Mouse (Mus musculus) gastrocnemius, adult 2 months (tissue): ENCODE measurements around the gene Pi4k2a. TPM values are rescaled to one million over a fixed set of nuclear protein-coding genes. Genes with fewer than 3 reads are reported as not detected.
A peak's percentile ranks its signal among the peaks of the same experiment; 100 is the strongest.

Experiments used
- DNase-seq: peaks from one replicate; pipeline ENCODE4 v3.0.0; 2022
- H3K27ac ChIP-seq: fragments of 200-600 bp; 2 replicates; pipeline ENCODE4 v1.8.1; 2022; ENCODE audit warnings: mild to moderate bottlenecking
- H3K4me3 ChIP-seq: fragments of 200-600 bp; 2 replicates; pipeline ENCODE4 v1.8.1; 2022; ENCODE audit warnings: mild to moderate bottlenecking, moderate library complexity
- CTCF ChIP-seq: fragments of 200-600 bp; IDR thresholded peaks from 2 replicates; pipeline ENCODE4 v1.8.1; 2022; ENCODE audit warnings: antibody characterized with exemption, mild to moderate bottlenecking, moderate library complexity
- intact Hi-C: fragments of 180-260 bp; cut with DNase I; formaldehyde crosslinking; loops from one replicate; pipeline ENCODE4 v1.15.1; 2025
- total RNA-seq, 2 experiments: library from RNA; stranded (reverse); gene quantifications; 2 replicates each; pipeline ENCODE4 v1.2.3; 2021

Pi4k2a gene
- total RNA-seq, 2 experiments from 2014 or later = 11.9 to 12.8 TPM

DNA sequence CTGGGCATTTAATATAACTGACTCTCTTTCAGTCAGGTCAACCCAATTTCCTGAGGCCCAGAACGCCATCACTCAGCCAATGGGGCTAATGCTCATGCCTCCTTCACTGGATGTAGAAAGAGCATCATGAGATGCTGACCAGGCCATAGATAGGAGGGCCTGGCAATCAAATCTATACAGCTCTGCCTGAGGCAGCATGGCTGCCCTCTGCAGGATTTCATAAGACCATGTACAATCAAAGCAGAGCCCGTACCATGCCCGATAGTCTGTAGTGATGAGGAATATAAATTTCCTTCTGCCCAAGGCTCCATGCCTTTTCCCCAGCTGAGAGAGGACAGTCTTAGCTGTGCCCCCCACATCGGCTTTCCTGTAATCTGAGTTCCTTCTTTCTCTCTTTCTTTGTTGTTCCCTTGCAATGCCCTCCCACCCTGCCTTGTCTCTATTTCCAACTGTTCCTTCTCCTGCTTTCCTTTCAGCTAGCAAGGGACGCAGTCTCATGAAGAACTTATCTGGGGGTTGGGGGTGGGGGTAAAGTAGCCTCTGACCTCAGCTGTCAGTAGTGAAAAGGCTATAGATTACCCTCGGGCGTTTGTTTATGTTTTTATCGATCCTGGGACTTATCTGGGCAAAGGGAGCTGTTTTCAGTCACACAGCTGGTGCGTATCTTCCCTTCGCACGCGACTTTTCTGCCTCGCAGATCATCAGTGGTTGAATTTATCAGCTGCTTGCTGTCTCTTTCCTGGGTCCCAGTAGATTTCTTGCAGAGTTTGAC lies 68.2 kb downstream of the Pi4k2a start:
- H3K27ac ChIP-seq = no peak overlapping the region
- TF ChIP-seq CTCF = no peak
- no peak for DNase-seq
- no peak overlapping the region for H3K4me3 ChIP-seq
- intact Hi-C loops = no loop called here

DNA sequence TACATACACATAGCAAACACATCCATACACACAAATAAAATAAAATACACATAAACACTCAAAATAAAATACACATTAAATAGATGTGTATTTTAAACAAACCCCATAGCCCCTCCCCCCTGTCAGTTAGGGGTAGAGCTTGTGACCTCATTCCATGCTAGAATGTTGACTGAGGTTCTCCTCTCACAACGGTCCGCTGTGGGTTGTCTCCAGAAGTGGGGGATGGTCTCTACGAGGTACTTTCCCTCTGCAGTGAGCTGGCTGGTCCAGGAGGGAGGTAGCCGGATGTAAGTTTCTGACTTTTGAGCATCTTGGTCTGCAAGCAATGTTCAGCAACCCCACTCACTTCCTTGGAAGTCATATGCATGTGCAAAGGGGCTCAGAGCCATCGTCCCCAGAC lies 73.5 kb downstream of the Pi4k2a start, which contains the start of gene Zfyve27:
Zfyve27 (plus strand) TSS at position 188 of the 400 bp plus-strand sequence.
- intact Hi-C loops = no loop called here
- H3K27ac ChIP-seq = no peak within 1 kb of the TSS
- no peak for TF ChIP-seq CTCF
- no peak for DNase-seq
- H3K4me3 ChIP-seq = no peak within 1 kb of the TSS

DNA sequence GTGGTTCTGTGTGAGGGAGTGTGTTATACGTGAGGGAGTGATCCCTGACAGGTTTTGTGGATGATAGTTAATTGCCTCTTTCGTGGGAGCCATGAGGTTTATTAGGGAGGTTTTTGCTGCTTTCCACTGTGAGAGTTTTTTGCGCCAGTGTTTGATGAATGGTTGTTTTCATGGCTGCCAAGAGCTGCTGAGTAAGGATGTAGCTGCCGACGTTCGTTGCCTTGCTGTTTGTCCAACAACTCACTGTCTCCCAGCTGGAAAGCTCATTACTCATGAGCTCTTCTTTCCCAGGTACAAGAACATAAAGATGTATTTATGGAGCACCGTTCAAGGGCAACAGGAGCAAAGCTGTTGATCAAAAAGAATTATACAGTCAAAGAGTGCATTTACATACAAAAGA lies 73.9 kb downstream of the Pi4k2a start:
- intact Hi-C loops = no loop called here
- TF ChIP-seq CTCF = no peak
- H3K4me3 ChIP-seq = no peak overlapping the region
- DNase-seq = no peak
- no peak overlapping the region for H3K27ac ChIP-seq

DNA sequence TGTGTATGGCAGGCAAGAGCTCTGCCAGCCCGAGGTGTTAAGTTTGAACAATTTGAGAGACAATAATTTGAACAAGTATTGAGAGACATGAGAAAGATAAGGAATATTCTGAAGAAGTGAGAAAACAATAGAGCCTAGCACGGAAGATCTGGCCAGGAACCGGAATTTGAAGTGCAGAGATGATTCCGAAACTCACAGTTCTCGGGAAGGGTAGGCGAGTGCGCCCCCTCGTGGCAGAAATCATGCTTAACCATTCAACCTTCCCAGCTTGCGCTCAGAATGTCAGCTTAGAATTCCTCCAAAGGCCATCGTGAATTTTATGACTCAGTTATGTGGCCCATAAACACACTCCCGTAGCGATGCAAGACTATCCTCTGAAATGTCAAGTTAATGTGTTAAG lies 75.9 kb downstream of the Pi4k2a start:
- Histone ChIP-seq H3K27ac (peak overlapping the region; percentile 60), H3K4me3 (peak overlapping the region; percentile 63)
- TF ChIP-seq CTCF = no peak; the same call in 1 of the 2 replicates
- intact Hi-C loops = loop anchor here (2.0 to 5.0 kb wide), 2 partner anchors 17 to 129 kb away; partner anchors contain the start of gene Ankrd2
- DNase-seq = peak; percentile 90

DNA sequence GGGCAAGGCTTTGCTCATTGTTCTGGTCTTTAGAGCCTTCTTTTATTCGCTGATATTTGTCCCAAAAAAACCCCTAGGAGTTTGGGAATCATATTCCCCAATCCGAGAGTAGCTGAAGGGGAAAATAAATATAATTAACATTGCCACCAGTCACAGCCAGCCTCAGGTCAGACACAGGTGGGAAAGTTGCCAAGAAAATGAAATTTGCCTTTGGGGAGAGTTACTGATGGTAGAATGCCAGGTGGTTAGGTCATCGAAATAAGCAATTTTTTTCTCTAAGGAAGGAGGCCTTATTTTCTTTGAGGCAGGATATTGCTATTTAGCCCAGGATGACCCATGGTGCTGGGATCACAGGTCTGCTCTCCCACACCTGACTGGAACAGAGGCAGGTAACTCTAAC lies 76.5 kb downstream of the Pi4k2a start:
- no peak for DNase-seq
- H3K27ac ChIP-seq = no peak overlapping the region
- TF ChIP-seq CTCF = no peak
- intact Hi-C loops = loop anchor here (2.0 to 5.0 kb wide), 2 partner anchors 18 to 129 kb away; partner anchors contain the start of gene Ankrd2
- H3K4me3 ChIP-seq = no peak overlapping the region

DNA sequence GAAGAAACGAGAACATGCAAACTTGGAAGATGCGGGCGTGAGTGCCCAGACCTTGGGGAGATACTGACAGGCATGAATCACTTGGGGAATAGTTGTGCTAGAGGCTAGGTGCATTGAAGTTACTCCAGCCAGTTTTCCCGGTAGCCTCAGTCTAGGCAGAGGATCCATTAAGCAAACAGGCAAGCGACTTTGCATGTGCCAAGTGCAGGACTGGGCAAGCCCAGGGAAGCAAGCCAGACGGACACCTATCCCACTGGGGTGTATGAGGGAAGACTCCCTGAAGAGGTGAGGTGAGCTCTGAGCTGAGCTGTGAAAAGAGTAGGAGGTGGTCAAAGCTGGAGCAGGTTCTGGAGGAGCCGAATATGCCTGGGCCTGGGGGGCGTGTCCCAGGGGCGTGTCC lies 77.2 kb downstream of the Pi4k2a start:
- intact Hi-C loops = loop anchor here (2.0 to 5.0 kb wide), 2 partner anchors 19 to 130 kb away; partner anchors contain the start of gene Ankrd2
- Histone ChIP-seq H3K27ac (no peak overlapping the region), H3K4me3 (no peak overlapping the region)
- DNase-seq = no peak
- TF ChIP-seq CTCF = no peak

DNA sequence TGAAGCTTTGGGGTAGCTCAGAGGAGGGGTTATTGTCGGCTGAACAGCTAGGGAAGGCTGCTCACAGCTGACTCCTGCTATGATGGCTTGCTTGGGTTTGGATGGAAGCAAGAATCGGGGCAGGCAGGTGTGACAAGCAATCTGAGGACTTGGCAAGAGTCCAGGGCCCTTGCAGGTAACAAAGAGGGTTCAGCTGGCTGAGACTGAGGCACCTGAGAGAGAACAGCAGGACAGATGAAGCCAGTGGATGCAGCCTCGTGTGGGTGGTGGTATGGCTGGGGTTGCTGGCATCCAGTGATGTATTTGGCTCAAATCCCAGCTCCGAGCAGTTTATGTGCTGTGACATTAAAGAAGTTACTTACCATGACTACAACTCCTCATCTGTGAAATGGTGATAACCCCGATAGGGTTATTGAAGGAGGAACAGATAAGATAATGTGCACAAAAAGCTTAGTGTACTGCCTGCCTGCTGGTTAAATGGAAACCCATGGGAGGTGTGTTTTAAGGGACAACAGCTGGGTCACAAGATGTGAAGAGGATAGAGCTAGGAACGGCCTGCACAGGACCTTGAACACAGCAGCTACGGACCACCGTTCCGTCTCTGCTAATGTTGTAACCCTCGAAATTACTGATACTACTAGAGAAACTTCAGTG lies 79.2 kb downstream of the Pi4k2a start:
- Histone ChIP-seq H3K4me3 (no peak overlapping the region), H3K27ac (no peak overlapping the region)
- TF ChIP-seq CTCF = no peak
- intact Hi-C loops = loop anchor here (5.0 kb wide), 1 partner anchor 132 kb away; the partner anchor contains the start of gene Ankrd2
- no peak for DNase-seq

DNA sequence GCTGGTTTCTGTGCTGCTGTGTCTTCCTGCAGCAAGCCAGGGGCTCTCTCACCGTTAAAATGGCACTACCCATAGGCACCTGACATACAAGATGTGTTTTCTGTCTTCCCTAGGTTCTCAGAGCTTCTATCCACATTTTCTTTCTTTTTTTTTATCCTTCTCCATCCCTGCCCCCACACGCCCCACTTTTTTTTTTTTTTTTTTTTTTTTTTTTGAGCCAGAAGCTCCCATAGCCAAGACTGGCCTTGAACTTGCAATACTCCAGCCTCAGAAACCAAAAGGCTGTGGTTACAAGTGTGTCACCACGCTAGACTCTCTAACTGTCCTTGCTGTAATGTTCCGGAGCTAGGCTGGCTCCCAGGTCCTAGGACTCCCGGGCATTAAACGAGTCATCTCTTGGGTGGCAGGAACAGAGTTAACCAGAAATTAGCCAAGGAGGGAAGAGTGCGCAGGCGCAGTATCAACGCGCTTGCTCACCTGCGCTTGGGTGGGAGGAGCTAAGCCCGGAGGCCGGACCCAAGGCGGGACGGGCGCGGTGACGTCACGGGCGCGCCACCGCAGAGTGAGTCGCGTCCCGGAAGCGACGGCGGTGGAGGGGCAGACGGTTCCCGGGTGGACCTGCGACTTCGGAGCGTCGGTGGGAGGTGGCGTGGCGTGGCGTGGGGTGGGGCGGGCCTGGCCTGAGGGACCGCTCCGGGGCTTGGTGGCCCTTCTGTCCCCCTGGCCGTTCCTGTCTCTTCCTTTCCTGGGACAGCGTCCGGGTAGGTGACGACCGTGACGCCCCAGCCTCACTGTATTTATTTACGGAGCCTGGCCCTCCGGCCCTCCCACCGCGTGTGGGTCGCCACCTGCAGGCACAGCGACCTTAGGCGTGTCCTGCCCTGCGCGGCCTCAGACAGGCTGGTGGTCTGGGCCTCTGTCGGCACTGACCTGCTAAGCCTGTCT lies 80.0 kb downstream of the Pi4k2a start:
- Histone ChIP-seq H3K27ac (peak overlapping the region; percentile 92), H3K4me3 (peak overlapping the region; percentile 95)
- peak; percentile 95 for DNase-seq
- intact Hi-C loops = loop anchor here (10.0 kb wide), 1 partner anchor 1355 kb away; the partner anchor contains the start of gene Got1
- no peak for TF ChIP-seq CTCF

Other genes starting within 250 kb of the Pi4k2a start
- gene Frat2, start 242.3 kb upstream of the Pi4k2a start, total RNA-seq = 10 to 100 TPM; 15.6 to 22.2 TPM
- gene Rrp12, start 194.3 kb upstream of the Pi4k2a start, total RNA-seq = 10 to 100 TPM; 30.5 to 31.4 TPM
- 10 to 100 TPM; 14.4 to 25.0 TPM for gene Pgam1, start 178.5 kb upstream of the Pi4k2a start, total RNA-seq
- 10 to 100 TPM; 16.1 to 16.8 TPM for gene Exosc1, start 157.0 kb upstream of the Pi4k2a start, total RNA-seq
- gene Zdhhc16, start 157.0 kb upstream of the Pi4k2a start, total RNA-seq = 10 to 100 TPM; 19.4 to 21.6 TPM
- gene Mms19, start 109.3 kb upstream of the Pi4k2a start, total RNA-seq = 10 to 100 TPM in 1 of 2 experiments, 1 to 10 TPM in 1; 8.8 to 10.5 TPM
- gene Ubtd1, start 108.7 kb upstream of the Pi4k2a start, total RNA-seq = 10 to 100 TPM; 14.5 to 15.1 TPM
- gene Ankrd2, start 54.5 kb upstream of the Pi4k2a start, total RNA-seq = 100 to 1,000 TPM; 154 to 235 TPM
- 1 to 10 TPM; 2.9 to 3.1 TPM for gene Hoga1, start 44.9 kb upstream of the Pi4k2a start, total RNA-seq
- gene 4933411K16Rik, start 38.2 kb upstream of the Pi4k2a start, total RNA-seq = under 1 TPM; 0.28 to 0.33 TPM
- gene Morn4, start 4.1 kb upstream of the Pi4k2a start, total RNA-seq = 1 to 10 TPM; 2.2 to 4.4 TPM
- 1 to 10 TPM; 8.7 to 9.0 TPM for gene Avpi1, start 38.6 kb downstream of the Pi4k2a start, total RNA-seq
- 1 to 10 TPM; 4.8 to 7.2 TPM for gene Marveld1, start 56.9 kb downstream of the Pi4k2a start, total RNA-seq
- gene Zfyve27, start 73.5 kb downstream of the Pi4k2a start, total RNA-seq = 10 to 100 TPM; 13.0 to 14.4 TPM
- gene Sfrp5, start 111.8 kb downstream of the Pi4k2a start, total RNA-seq = 1 to 10 TPM; 4.2 to 5.6 TPM
- gene Golga7b, start 157.1 kb downstream of the Pi4k2a start, total RNA-seq = 1 to 10 TPM; 2.3 to 2.4 TPM